Mouse (Mus musculus): ENCODE measurements around the gene Hyal3. TPM values are rescaled to one million over a fixed set of nuclear protein-coding genes. Genes with fewer than 3 reads are reported as not detected.
A peak's percentile ranks its signal among the peaks of the same experiment; 100 is the strongest.

Hyal3 gene
- 1 to 10 TPM in 1 of 2 experiments, under 1 TPM in 1; 0.99 to 1.6 TPM for total RNA-seq (2021)
- long read RNA-seq, experiment 1, partial matches to known transcripts = 0 of 4 reads
- long read RNA-seq, experiment 1, other reads (novel, unspliced or antisense) = 3 of 4 reads
- long read RNA-seq, experiment 2, partial matches to known transcripts = 0 of 1 reads
- long read RNA-seq, experiment 2, other reads (novel, unspliced or antisense) = 0 of 1 reads

DNA sequence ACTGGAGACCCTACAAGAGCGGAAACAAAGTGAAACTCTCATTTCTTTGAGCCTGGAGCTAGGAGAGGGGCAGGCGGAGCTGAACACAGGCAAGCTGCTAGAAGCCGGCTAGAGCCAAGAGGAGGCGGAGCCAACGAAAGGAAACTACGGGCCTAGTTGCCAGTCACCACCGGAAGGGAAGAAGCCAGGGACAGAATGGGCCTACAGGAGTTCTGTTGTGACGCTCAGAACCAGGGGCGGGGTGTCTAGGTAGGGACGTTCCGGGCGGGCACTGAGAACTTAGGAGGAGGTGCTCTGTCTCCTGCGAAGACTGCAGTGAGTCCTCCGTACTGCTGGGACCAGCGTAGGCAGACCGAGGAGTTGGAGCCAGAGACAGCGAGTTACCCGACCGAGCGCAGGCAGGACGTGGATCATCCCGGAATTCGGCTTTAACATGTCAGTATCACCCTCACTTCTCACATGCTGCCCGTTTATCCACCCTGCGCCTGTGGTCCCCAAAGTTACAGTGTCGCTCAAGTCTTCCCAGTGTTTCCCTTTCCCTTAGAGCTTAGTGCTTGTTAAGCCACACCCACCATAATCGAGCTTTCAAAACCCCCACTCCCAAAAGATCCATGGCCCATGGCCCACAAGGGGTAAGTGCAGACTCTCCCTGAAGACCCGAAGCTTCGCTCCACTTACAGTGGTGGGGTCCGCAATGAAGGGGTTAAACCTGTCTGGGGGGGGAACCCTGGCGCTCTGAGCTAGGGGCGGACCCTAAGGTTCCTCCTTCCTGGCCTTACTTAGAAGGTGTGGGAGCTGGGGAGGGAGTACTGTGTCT lies at the start of gene Hyal3:
Gene Hyal3, plus strand, starts transcription at position 318 of the 817 bp plus-strand sequence.
- DNase-seq = peak; percentile 93 to 94

- peak; percentile 93 for DNase-seq
Measured at GRCm38 (mm10) chr9:107533791-107534407, 46.7 kb upstream of the Hyal3 start, which contains the start of gene Tmem115. Gene Tmem115 (plus strand): TSS chr9:107533945.

DNA sequence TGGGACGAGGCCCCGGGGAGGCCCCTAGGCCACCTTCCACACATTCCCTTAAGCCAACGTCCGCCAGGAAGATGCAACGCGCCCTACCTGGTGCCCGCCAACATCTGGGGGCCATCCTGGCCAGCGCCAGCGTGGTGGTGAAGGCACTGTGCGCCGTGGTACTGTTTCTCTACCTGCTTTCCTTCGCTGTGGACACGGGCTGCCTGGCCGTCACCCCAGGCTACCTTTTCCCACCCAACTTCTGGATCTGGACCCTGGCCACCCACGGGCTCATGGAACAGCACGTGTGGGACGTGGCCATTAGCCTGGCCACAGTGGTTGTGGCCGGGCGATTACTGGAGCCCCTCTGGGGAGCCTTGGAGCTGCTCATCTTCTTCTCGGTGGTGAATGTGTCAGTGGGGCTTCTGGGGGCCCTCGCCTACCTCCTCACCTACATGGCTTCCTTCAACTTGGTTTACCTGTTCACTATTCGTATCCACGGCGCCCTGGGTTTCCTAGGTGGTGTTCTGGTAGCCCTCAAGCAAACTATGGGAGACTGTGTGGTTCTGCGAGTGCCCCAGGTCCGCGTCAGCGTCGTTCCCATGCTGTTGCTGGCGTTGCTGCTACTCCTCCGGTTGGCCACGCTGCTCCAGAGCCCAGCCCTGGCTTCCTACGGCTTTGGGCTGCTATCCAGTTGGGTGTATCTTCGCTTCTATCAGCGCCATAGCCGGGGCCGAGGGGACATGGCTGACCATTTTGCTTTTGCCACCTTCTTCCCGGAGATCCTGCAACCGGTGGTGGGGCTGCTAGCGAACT lies 46.0 kb upstream of the Hyal3 start:
- peak in 1 of 2 experiments; percentile 62 for DNase-seq

DNA sequence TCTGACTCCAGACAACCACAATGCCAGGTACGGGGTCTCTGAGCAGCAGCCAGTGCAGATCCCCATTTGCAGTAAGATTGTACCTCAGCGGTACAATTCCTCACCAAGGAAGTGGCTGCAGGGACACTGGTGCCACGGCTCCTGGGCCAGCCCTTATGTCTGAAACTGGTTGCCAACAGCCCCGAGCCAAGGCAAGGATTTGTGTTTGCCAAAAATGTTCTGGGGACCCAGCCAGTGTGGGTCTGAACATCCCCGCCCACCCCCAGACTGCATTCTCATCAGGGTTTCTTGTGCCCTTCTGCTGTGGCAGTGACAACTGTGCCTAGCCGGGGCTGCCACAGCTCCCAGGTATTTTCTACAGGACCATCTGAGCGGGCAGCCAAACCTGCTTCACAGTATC lies 42.4 kb upstream of the Hyal3 start:
- DNase-seq = no peak

DNA sequence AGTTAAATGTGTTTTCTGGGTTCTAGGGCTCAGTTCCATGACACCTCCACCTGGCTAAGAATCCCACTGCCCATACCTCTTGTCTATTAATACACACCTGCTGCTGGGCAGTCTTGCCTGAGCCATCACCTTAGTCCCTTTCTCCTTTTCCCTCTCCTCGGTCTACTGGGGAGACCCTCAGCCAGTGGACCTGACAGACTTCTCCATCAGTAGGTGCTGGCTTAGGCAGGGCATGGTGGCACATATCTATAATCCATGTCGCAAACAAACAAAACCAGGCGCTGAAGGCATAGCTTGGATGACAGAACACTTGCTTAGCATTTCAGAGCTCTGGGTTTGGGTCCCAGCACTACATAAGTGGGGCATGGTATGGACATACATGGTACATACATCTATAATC lies 41.9 kb upstream of the Hyal3 start:
- no peak for DNase-seq

GRCm38 (mm10) chr9:107539940-107540339 lies 40.7 kb upstream of the Hyal3 start:
- no peak for DNase-seq

GRCm38 (mm10) chr9:107540420-107540819 lies 40.2 kb upstream of the Hyal3 start:
- no peak for DNase-seq

DNA sequence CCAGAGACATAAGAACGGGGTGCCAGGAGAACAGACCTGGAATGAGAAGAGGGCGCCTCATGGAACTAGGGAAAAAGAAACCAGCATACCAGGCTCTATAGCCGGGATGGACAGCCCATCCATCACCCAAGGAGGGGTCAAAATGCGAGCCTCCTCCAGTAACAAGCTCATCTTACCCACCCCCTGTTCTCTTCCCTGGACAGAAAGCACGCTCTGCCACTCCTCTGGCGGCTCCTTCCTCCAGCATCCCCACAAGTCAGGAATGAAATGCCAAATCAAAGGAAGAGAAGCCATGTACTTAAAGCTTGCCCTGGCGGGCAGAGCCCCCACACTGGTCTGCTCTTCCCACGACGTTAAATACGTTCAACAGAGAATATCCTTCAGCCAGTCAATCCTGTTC lies 39.6 kb upstream of the Hyal3 start:
- no peak for DNase-seq

- DNase-seq = peak; percentile 96
Measured at GRCm38 (mm10) chr9:107541474-107542351, 38.9 kb upstream of the Hyal3 start, which contains the start of the genes Cyb561d2 and Nprl2. Gene Cyb561d2 (minus strand): TSS chr9:107542193. Gene Nprl2 (plus strand): TSS chr9:107542226.

- no peak for DNase-seq
Measured at GRCm38 (mm10) chr9:107542352-107542686, 38.3 kb upstream of the Hyal3 start.

DNA sequence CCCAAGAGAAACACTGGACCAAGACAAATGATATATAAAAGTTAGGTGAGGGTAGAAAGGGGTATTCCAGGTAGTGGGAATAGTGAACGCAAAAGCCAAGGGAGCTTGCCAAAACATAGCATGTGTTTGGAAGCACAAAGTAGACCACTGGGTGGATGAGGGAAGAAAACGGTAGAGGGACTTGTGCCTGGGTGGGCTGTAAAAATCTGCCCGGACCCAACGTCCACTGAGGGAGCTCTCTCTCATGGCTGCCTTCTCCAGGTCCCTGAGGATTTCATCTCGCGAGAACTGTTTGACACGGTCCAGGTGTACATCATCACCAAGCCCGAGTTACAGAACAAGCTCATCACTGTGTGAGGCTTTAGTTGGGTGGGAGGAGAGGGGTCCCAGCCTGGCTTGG lies 37.9 kb upstream of the Hyal3 start:
- DNase-seq = no peak

GRCm38 (mm10) chr9:107543299-107543698 lies 37.3 kb upstream of the Hyal3 start:
- DNase-seq = no peak

GRCm38 (mm10) chr9:107544196-107544700 lies 36.4 kb upstream of the Hyal3 start:
- DNase-seq = no peak

- no peak for DNase-seq
Measured at GRCm38 (mm10) chr9:107544729-107545128, 35.9 kb upstream of the Hyal3 start.

GRCm38 (mm10) chr9:107545199-107545598 lies 35.4 kb upstream of the Hyal3 start:
- no peak for DNase-seq

DNA sequence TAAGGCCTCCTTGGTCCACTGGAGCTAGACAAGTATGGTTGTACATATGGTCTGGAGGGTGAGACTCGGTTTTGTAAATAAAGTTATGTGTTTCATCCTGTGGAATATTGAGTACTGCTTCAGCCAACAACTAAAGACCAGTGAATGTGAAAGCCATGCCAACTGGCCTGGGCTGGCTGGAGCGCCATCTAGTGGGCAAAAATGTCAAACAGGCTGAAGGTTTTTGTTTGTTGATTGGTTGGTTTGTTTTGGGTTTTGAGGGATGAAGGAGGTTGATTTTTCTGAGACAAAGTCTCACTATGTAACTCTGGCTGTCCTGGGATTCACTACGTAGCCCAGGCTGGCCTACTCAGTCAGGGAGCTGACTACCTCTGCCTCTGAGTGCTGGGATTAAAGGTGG lies 35.0 kb upstream of the Hyal3 start:
- DNase-seq = peak; percentile 77 to 84

GRCm38 (mm10) chr9:107547026-107547425 lies 33.6 kb upstream of the Hyal3 start, which contains the start of gene Zmynd10:
Gene Zmynd10 (plus strand): TSS chr9:107547298.
- DNase-seq = peak; percentile 93 to 94

- no peak for DNase-seq
Measured at GRCm38 (mm10) chr9:107547957-107548356, 32.7 kb upstream of the Hyal3 start.

DNA sequence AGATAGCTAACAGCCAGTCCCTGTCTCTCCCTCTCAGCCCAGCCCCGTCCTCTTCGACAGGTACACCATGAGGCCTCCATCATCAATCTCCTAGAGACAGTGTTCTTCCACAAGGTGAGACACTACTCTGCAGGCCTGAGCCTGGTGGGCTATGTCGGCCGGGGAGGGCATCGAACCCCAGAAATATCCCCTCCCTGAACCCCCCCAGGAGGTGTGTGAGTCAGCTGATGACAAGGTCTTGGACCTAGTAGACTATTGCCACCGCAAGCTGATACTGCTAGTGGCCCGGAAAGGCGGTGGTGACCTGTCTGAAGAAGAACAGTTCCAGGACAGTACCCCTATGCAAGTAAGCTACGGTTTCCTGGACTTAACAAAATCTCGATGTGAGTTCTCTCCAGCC lies 31.8 kb upstream of the Hyal3 start:
- no peak for DNase-seq

GRCm38 (mm10) chr9:107549297-107550074 lies 31.1 kb upstream of the Hyal3 start:
- DNase-seq = no peak

Data from adrenal gland, postnatal 36 days (tissue).